Mouse (Mus musculus) liver, postnatal 0 days (tissue): ENCODE measurements around the gene Tedc2.

Experiments
- CTCF ChIP-seq: sonication (generic); IDR thresholded peaks from 2 replicates; pipeline ENCODE4 v1.5.1; 2016; ENCODE audit warnings: antibody characterized with exemption, low read depth
- EP300 ChIP-seq: IDR thresholded peaks from 2 replicates; pipeline ENCODE4 v1.6.1; 2016; ENCODE audit warnings: antibody characterized with exemption, low read depth, mild to moderate bottlenecking

- no peak for TF ChIP-seq EP300
- no peak for TF ChIP-seq CTCF
Observed at GRCm38 (mm10) chr17:24204846-24205245, 15.8 kb downstream of the Tedc2 start.
